Mouse (Mus musculus): ENCODE data around the gene Fkbp8. TPM values are rescaled to one million over a fixed set of nuclear protein-coding genes. Genes with fewer than 3 reads are reported as not detected.

The Fkbp8 gene
- polyA plus RNA-seq (2021; fragmentation: Nextera tagmentation) = 325 and 337 TPM in 2 replicates
- long read RNA-seq, experiment 1, transcript Fkbp8-201 (9 exons, 1,698 nt) = minor isoform, 118 of 533 reads
- long read RNA-seq, experiment 1, transcript Fkbp8-204 (9 exons, 1,799 nt) = major isoform, 203 of 533 reads
- long read RNA-seq, experiment 1, transcript Fkbp8-209 (4 exons, 944 nt) = minor isoform, 9 of 533 reads
- long read RNA-seq, experiment 1, transcript Fkbp8-202 (9 exons, 1,720 nt) = minor isoform, 24 of 533 reads
- long read RNA-seq, experiment 1, partial matches to known transcripts = 91 of 533 reads
- long read RNA-seq, experiment 1, other reads (novel, unspliced or antisense) = 88 of 533 reads
- long read RNA-seq, experiment 2, transcript Fkbp8-202 (9 exons, 1,720 nt) = minor isoform, 140 of 1,957 reads
- long read RNA-seq, experiment 2, transcript Fkbp8-204 (9 exons, 1,799 nt) = major isoform, 706 of 1,957 reads
- long read RNA-seq, experiment 2, transcript Fkbp8-201 (9 exons, 1,698 nt) = minor isoform, 680 of 1,957 reads
- long read RNA-seq, experiment 2, partial matches to known transcripts = 180 of 1,957 reads
- long read RNA-seq, experiment 2, other reads (novel, unspliced or antisense) = 248 of 1,957 reads

DNA sequence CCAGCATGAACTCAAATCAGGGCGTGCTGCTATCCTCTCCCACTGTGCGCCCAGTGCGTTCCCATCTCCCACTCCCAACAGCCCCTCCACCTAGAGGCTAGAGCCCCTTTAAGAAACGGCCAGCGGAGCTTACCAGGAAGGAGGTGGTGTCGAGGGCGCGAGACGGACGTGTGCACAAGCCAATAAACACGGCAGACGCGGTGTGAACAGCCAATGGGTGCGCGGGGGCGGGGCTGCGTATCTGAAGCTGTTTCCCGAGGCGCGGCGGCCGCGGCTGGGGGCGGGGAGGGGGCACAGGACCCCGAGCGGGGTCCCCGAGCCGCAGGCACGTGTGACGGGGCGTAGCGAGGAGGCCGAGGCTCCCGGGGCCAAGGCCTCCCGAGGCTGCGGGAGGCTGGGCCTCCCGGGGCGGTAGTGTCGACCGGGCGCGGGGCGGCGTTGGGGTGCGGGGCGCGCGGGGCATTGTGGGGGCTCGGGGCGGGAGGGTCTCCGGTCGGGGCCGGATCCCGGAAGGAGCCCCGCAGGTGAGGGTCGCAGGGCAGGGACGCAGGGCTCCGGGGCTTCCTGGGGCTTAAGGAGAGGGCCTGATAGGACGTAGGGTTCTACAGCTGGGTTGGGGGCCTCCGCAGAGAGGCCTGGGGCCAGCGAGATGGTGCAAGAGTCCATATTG, at the start of gene Fkbp8, which contains the start of gene Kxd1:
Gene Fkbp8, plus strand, starts transcription at position 213 of the 670 bp plus-strand sequence.
Gene Kxd1, minus strand, starts transcription at position 445 of the 670 bp plus-strand sequence.

GRCm38 (mm10) chr8:70486941-70487520, 40.5 kb upstream of the Fkbp8 start, which contains the start of gene Tmem59l:
Gene Tmem59l (minus strand): TSS chr8:70487358.

DNA sequence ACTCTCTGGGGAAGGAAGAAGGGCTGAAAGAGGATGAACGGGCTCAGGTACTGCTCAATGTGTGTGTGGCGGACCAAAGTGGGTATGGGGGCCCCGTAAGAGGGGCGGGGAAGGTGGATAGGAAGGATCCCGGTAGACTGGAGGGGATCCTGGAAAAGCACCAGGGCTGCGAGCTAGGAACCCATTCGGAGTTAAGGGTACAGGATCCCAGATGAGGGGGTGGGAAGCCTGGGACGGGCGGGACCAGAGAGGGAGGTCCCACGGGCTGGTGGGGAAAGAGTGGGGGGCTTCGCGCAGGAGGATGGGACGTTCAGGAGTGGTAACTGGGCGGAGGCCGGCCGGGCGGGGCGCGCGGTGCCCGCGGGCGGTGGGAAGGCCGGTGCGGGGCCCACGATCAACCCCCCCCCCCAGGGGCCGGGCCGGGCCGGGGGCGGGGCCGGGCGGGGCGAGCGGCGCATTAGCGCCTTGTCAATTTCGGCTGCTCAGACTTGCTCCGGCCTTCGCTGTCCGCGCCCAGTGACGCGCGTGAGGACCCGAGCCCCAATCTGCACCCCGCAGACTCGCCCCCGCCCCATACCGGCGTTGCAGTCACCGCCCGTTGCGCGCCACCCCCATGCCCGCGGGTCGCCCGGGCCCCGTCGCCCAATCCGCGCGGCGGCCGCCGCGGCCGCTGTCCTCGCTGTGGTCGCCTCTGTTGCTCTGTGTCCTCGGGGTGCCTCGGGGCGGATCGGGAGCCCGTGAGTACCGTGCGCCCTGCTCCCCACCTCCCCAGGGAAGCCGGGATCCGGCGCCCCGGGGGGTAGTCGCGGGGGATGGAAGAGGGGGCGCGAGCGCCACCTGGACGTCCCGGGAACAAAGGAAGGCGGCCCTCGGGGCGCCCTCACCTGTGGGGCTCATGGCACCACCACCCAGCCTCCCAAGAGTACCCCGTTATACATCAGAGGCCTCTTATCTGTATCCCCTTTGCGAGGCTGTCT, 34.6 kb upstream of the Fkbp8 start, which contains the start of gene Crlf1:
Gene Crlf1, plus strand, starts transcription at position 495 of the 977 bp plus-strand sequence.

DNA sequence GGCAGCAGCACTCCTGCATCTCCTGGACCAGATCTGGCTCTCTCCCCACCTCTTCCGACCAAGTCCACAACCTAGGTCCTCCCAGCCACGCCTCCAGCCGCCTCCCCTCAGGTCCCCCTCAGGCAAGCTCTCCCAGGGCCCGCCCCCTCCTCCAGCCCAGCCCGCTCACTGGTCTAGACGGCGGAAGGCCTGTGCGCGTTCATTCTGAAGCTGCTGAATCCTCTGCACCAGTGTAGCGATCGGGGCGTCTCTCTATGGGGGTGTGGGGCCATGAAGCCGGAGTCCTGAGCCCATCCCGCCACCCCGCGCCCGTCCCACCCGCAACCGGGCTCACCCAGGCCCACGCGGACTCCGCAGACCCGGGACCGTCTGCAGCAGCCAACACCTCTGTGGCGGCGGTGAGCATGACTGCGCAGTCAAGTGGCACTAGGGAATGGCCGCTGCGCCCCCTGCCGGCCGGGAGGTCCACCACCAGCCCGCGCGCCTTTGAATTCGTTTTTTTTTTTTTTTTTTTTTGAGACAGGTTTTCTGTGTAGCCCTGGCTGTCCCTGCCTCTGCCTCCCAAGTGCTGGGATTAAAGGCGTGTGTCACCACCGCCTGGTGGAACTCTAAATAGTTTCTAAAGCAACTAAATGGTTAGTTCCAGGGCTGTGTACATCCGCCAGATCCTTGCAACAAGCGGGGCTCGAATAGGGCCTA, 21.0 kb upstream of the Fkbp8 start, which contains the start of gene Rex1bd:
Gene Rex1bd, minus strand, starts transcription at position 425 of the 699 bp plus-strand sequence.

GRCm38 (mm10) chr8:70510228-70510915, 17.2 kb upstream of the Fkbp8 start, which contains the start of gene Uba52:
Gene Uba52 (minus strand): TSS chr8:70510801.

GRCm38 (mm10) chr8:70539077-70539813, 11.7 kb downstream of the Fkbp8 start, which contains the start of gene Ell:
Gene Ell (plus strand): TSS chr8:70539457.

Other genes starting within 250 kb of the Fkbp8 start
- gene Homer3, start 244.9 kb upstream of the Fkbp8 start, polyA plus RNA-seq (2021; fragmentation: Nextera tagmentation) = 20.5 and 21.9 TPM in 2 replicates
- gene Ddx49, start 225.2 kb upstream of the Fkbp8 start, polyA plus RNA-seq (2021; fragmentation: Nextera tagmentation) = 20.1 and 21.0 TPM in 2 replicates
- gene Cope, start 225.2 kb upstream of the Fkbp8 start, polyA plus RNA-seq (2021; fragmentation: Nextera tagmentation) = 343 and 361 TPM in 2 replicates
- 110 and 121 TPM in 2 replicates for gene Cers1, start 211.9 kb upstream of the Fkbp8 start, polyA plus RNA-seq (2021; fragmentation: Nextera tagmentation)
- gene Gdf1, start 197.9 kb upstream of the Fkbp8 start, polyA plus RNA-seq (2021; fragmentation: Nextera tagmentation) = 10.7 and 14.1 TPM in 2 replicates
- gene Upf1, start 174.4 kb upstream of the Fkbp8 start, polyA plus RNA-seq (2021; fragmentation: Nextera tagmentation) = 3.2 and 4.4 TPM in 2 replicates
- gene Comp, start 154.2 kb upstream of the Fkbp8 start, polyA plus RNA-seq (2021; fragmentation: Nextera tagmentation) = 0.44 TPM in 1 of 2 replicates, not detected in the other
- gene Crtc1, start 88.1 kb upstream of the Fkbp8 start, polyA plus RNA-seq (2021; fragmentation: Nextera tagmentation) = 113 and 155 TPM in 2 replicates
- gene Klhl26, start 50.8 kb upstream of the Fkbp8 start, polyA plus RNA-seq (2021; fragmentation: Nextera tagmentation) = 38.9 and 40.2 TPM in 2 replicates
- gene Tmem59l, start 40.4 kb upstream of the Fkbp8 start, polyA plus RNA-seq (2021; fragmentation: Nextera tagmentation) = 591 and 736 TPM in 2 replicates
- gene Crlf1, start 34.6 kb upstream of the Fkbp8 start, polyA plus RNA-seq (2021; fragmentation: Nextera tagmentation) = 9.9 and 12.1 TPM in 2 replicates
- 265 and 282 TPM in 2 replicates for gene Rex1bd, start 21.0 kb upstream of the Fkbp8 start, polyA plus RNA-seq (2021; fragmentation: Nextera tagmentation)
- 5,013 and 5,525 TPM in 2 replicates for gene Uba52, start 16.9 kb upstream of the Fkbp8 start, polyA plus RNA-seq (2021; fragmentation: Nextera tagmentation)
- gene Kxd1, start 232 bp downstream of the Fkbp8 start, polyA plus RNA-seq (2021; fragmentation: Nextera tagmentation) = 62.6 and 69.8 TPM in 2 replicates
- 5.2 and 5.7 TPM in 2 replicates for gene Ell, start 11.7 kb downstream of the Fkbp8 start, polyA plus RNA-seq (2021; fragmentation: Nextera tagmentation)
- 35.8 and 42.8 TPM in 2 replicates for gene Isyna1, start 66.6 kb downstream of the Fkbp8 start, polyA plus RNA-seq (2021; fragmentation: Nextera tagmentation)
- 134 and 161 TPM in 2 replicates for gene Ssbp4, start 81.1 kb downstream of the Fkbp8 start, polyA plus RNA-seq (2021; fragmentation: Nextera tagmentation)
- gene Lrrc25, start 88.4 kb downstream of the Fkbp8 start, polyA plus RNA-seq (2021; fragmentation: Nextera tagmentation) = 0.85 and 1.1 TPM in 2 replicates
- 0.84 TPM in 1 of 2 replicates, not detected in the other for gene Gdf15, start 104.7 kb downstream of the Fkbp8 start, polyA plus RNA-seq (2021; fragmentation: Nextera tagmentation)
- 16.0 and 19.4 TPM in 2 replicates for gene Pgpep1, start 132.7 kb downstream of the Fkbp8 start, polyA plus RNA-seq (2021; fragmentation: Nextera tagmentation)
- 247 and 266 TPM in 2 replicates for gene Lsm4, start 145.5 kb downstream of the Fkbp8 start, polyA plus RNA-seq (2021; fragmentation: Nextera tagmentation)
- gene Jund, start 171.2 kb downstream of the Fkbp8 start, polyA plus RNA-seq (2021; fragmentation: Nextera tagmentation) = 6.2 and 8.7 TPM in 2 replicates
- 0.05 TPM in 1 of 2 replicates, not detected in the other for gene Iqcn, start 175.7 kb downstream of the Fkbp8 start, polyA plus RNA-seq (2021; fragmentation: Nextera tagmentation)
- gene Gm3336, start 190.8 kb downstream of the Fkbp8 start, polyA plus RNA-seq (2021; fragmentation: Nextera tagmentation) = not detected in 2 replicates
- 0.05 and 0.30 TPM in 2 replicates for gene Pde4c, start 196.0 kb downstream of the Fkbp8 start, polyA plus RNA-seq (2021; fragmentation: Nextera tagmentation)
- gene Rab3a, start 227.0 kb downstream of the Fkbp8 start, polyA plus RNA-seq (2021; fragmentation: Nextera tagmentation) = 868 and 977 TPM in 2 replicates
- 115 and 124 TPM in 2 replicates for gene Mpv17l2, start 233.2 kb downstream of the Fkbp8 start, polyA plus RNA-seq (2021; fragmentation: Nextera tagmentation)
- gene Pik3r2, start 249.0 kb downstream of the Fkbp8 start, polyA plus RNA-seq (2021; fragmentation: Nextera tagmentation) = 97.6 and 107 TPM in 2 replicates